Mouse (Mus musculus): ENCODE measurements around the gene Cbln3. TPM values are rescaled to one million over a fixed set of nuclear protein-coding genes. Genes with fewer than 3 reads are reported as not detected.
A peak's percentile ranks its signal among the peaks of the same experiment; 100 is the strongest.

The Cbln3 gene
- polyA plus RNA-seq (2014; fragmentation: Nextera tagmentation; extraction: Ambion mirVana): 0.25 and 0.50 TPM in 2 replicates

GRCm38 (mm10) chr14:55884166-55884565, at the start of gene Cbln3:
Gene Cbln3 (minus strand): TSS chr14:55884392.
- peak within 1 kb of the TSS; percentile 92 for H3K27ac ChIP-seq (replicated peaks; ENCODE audit: low read depth, low read length)
- H3K4me2 ChIP-seq (ENCODE audit: low read depth, low read length): peak within 1 kb of the TSS; percentile 73
- peak within 1 kb of the TSS; percentile 87 for H3K9ac ChIP-seq (ENCODE audit: low read depth, low read length)
- H3K9me3 ChIP-seq (ENCODE audit: control insufficient read depth, low read length): no peaks in the 10 kb centered on the region
- no peaks in the 10 kb centered on the region for H3K27me3 ChIP-seq (replicated peaks; ENCODE audit: control insufficient read depth, insufficient read depth, low read length)
- DNase-seq (ENCODE audit: low spot score) (peak; percentile 55), ATAC-seq (ENCODE audit: low read depth) (peak; percentile 5; the same call in 1 of the 2 replicates)
- 41% methylated on average over 4 of the region's 4 CpGs for WGBS
- peak within 1 kb of the TSS; percentile 77 for H3K4me3 ChIP-seq (ENCODE audit: low read depth, low read length)
- peaks cover 11% of the 10 kb centered on the region; the same call in 1 of the 2 replicates for H3K4me1 ChIP-seq (ENCODE audit: control insufficient read depth, insufficient read depth, low read length)
- H3K36me3 ChIP-seq (ENCODE audit: control insufficient read depth, insufficient read depth, low read length): peaks cover 28% of the 10 kb centered on the region

GRCm38 (mm10) chr14:55933586-55933985, 49.4 kb upstream of the Cbln3 start:
- WGBS: 23% methylated on average over 7 of the region's 7 CpGs
- Histone ChIP-seq H3K27ac (replicated peaks; ENCODE audit: low read depth, low read length) (no peak overlapping the region), H3K9me3 (ENCODE audit: control insufficient read depth, low read length) (no peaks in the 10 kb centered on the region), H3K36me3 (ENCODE audit: control insufficient read depth, insufficient read depth, low read length) (no peaks in the 10 kb centered on the region), H3K4me2 (ENCODE audit: low read depth, low read length) (no peak overlapping the region), H3K27me3 (replicated peaks; ENCODE audit: control insufficient read depth, insufficient read depth, low read length) (no peaks in the 10 kb centered on the region), H3K4me1 (ENCODE audit: control insufficient read depth, insufficient read depth, low read length) (no peaks in the 10 kb centered on the region), H3K4me3 (ENCODE audit: low read depth, low read length) (no peak overlapping the region), H3K9ac (ENCODE audit: low read depth, low read length) (no peak overlapping the region)
- ATAC-seq (ENCODE audit: low read depth): peak; percentile 71; the same call in 1 of the 2 replicates
- peak; percentile 53 for DNase-seq (ENCODE audit: low spot score)

- WGBS: 47% methylated on average over 12 of the region's 12 CpGs
- no peak overlapping the region for H3K9ac ChIP-seq (ENCODE audit: low read depth, low read length)
- H3K4me1 ChIP-seq (ENCODE audit: control insufficient read depth, insufficient read depth, low read length): no peaks in the 10 kb centered on the region
- no peaks in the 10 kb centered on the region for H3K36me3 ChIP-seq (ENCODE audit: control insufficient read depth, insufficient read depth, low read length)
- no peak overlapping the region for H3K4me3 ChIP-seq (ENCODE audit: low read depth, low read length)
- H3K9me3 ChIP-seq (ENCODE audit: control insufficient read depth, low read length): no peaks in the 10 kb centered on the region
- H3K27ac ChIP-seq (replicated peaks; ENCODE audit: low read depth, low read length): no peak overlapping the region
- H3K4me2 ChIP-seq (ENCODE audit: low read depth, low read length): no peak overlapping the region
- ATAC-seq (ENCODE audit: low read depth) (no peak), DNase-seq (ENCODE audit: low spot score) (no peak)
- H3K27me3 ChIP-seq (replicated peaks; ENCODE audit: control insufficient read depth, insufficient read depth, low read length): no peaks in the 10 kb centered on the region
These were observed 45.2 kb upstream of the Cbln3 start for GRCm38 (mm10) chr14:55929263-55929997.

GRCm38 (mm10) chr14:55926847-55927246, 42.7 kb upstream of the Cbln3 start:
- 74% methylated on average over 4 of the region's 4 CpGs for WGBS
- Histone ChIP-seq H3K27me3 (replicated peaks; ENCODE audit: control insufficient read depth, insufficient read depth, low read length) (no peaks in the 10 kb centered on the region), H3K36me3 (ENCODE audit: control insufficient read depth, insufficient read depth, low read length) (no peaks in the 10 kb centered on the region), H3K9me3 (ENCODE audit: control insufficient read depth, low read length) (no peaks in the 10 kb centered on the region), H3K4me2 (ENCODE audit: low read depth, low read length) (no peak overlapping the region), H3K4me1 (ENCODE audit: control insufficient read depth, insufficient read depth, low read length) (no peaks in the 10 kb centered on the region), H3K27ac (replicated peaks; ENCODE audit: low read depth, low read length) (no peak overlapping the region), H3K9ac (ENCODE audit: low read depth, low read length) (no peak overlapping the region), H3K4me3 (ENCODE audit: low read depth, low read length) (no peak overlapping the region)
- no peak for DNase-seq (ENCODE audit: low spot score)
- no peak for ATAC-seq (ENCODE audit: low read depth)

GRCm38 (mm10) chr14:55922475-55923232, 38.5 kb upstream of the Cbln3 start:
- Histone ChIP-seq H3K9ac (ENCODE audit: low read depth, low read length) (no peak overlapping the region), H3K4me2 (ENCODE audit: low read depth, low read length) (no peak overlapping the region), H3K4me1 (ENCODE audit: control insufficient read depth, insufficient read depth, low read length) (no peaks in the 10 kb centered on the region), H3K36me3 (ENCODE audit: control insufficient read depth, insufficient read depth, low read length) (no peaks in the 10 kb centered on the region), H3K9me3 (ENCODE audit: control insufficient read depth, low read length) (no peaks in the 10 kb centered on the region), H3K27me3 (replicated peaks; ENCODE audit: control insufficient read depth, insufficient read depth, low read length) (no peaks in the 10 kb centered on the region), H3K27ac (replicated peaks; ENCODE audit: low read depth, low read length) (no peak overlapping the region), H3K4me3 (ENCODE audit: low read depth, low read length) (no peak overlapping the region)
- WGBS: 59% methylated on average over 7 of the region's 7 CpGs
- no peak for DNase-seq (ENCODE audit: low spot score)
- ATAC-seq (ENCODE audit: low read depth): no peak

GRCm38 (mm10) chr14:55918240-55919082, 34.3 kb upstream of the Cbln3 start:
- Histone ChIP-seq H3K36me3 (ENCODE audit: control insufficient read depth, insufficient read depth, low read length) (no peaks in the 10 kb centered on the region), H3K4me3 (ENCODE audit: low read depth, low read length) (no peak overlapping the region), H3K27ac (replicated peaks; ENCODE audit: low read depth, low read length) (no peak overlapping the region; the same call in 1 of the 2 replicates), H3K9ac (ENCODE audit: low read depth, low read length) (no peak overlapping the region; the same call in 1 of the 2 replicates), H3K4me2 (ENCODE audit: low read depth, low read length) (peak overlapping the region; percentile 41), H3K4me1 (ENCODE audit: control insufficient read depth, insufficient read depth, low read length) (no peaks in the 10 kb centered on the region), H3K9me3 (ENCODE audit: control insufficient read depth, low read length) (no peaks in the 10 kb centered on the region), H3K27me3 (replicated peaks; ENCODE audit: control insufficient read depth, insufficient read depth, low read length) (no peaks in the 10 kb centered on the region)
- WGBS: 35% methylated on average over 14 of the region's 14 CpGs
- DNase-seq (ENCODE audit: low spot score) (peak; percentile 96), ATAC-seq (ENCODE audit: low read depth) (peak; percentile 90)

- Histone ChIP-seq H3K27ac (replicated peaks; ENCODE audit: low read depth, low read length) (no peak overlapping the region), H3K9ac (ENCODE audit: low read depth, low read length) (no peak overlapping the region), H3K4me3 (ENCODE audit: low read depth, low read length) (no peak overlapping the region), H3K4me2 (ENCODE audit: low read depth, low read length) (no peak overlapping the region), H3K36me3 (ENCODE audit: control insufficient read depth, insufficient read depth, low read length) (no peaks in the 10 kb centered on the region), H3K4me1 (ENCODE audit: control insufficient read depth, insufficient read depth, low read length) (no peaks in the 10 kb centered on the region), H3K27me3 (replicated peaks; ENCODE audit: control insufficient read depth, insufficient read depth, low read length) (no peaks in the 10 kb centered on the region), H3K9me3 (ENCODE audit: control insufficient read depth, low read length) (no peaks in the 10 kb centered on the region)
- 33% methylated on average over 4 of the region's 4 CpGs for WGBS
- DNase-seq (ENCODE audit: low spot score): no peak
- no peak for ATAC-seq (ENCODE audit: low read depth)
These were observed 29.2 kb upstream of the Cbln3 start for GRCm38 (mm10) chr14:55913406-55913805.

GRCm38 (mm10) chr14:55905518-55905917, 21.3 kb upstream of the Cbln3 start:
- no peaks in the 10 kb centered on the region for H3K9me3 ChIP-seq (ENCODE audit: control insufficient read depth, low read length)
- WGBS: 41% methylated on average over 1 of the region's 1 CpGs
- peaks cover 4% of the 10 kb centered on the region; the same call in 1 of the 2 replicates for H3K4me1 ChIP-seq (ENCODE audit: control insufficient read depth, insufficient read depth, low read length)
- H3K27me3 ChIP-seq (replicated peaks; ENCODE audit: control insufficient read depth, insufficient read depth, low read length): no peaks in the 10 kb centered on the region
- no peak overlapping the region for H3K27ac ChIP-seq (replicated peaks; ENCODE audit: low read depth, low read length)
- no peak overlapping the region for H3K9ac ChIP-seq (ENCODE audit: low read depth, low read length)
- no peak overlapping the region for H3K4me3 ChIP-seq (ENCODE audit: low read depth, low read length)
- ATAC-seq (ENCODE audit: low read depth): no peak
- no peak for DNase-seq (ENCODE audit: low spot score)
- H3K36me3 ChIP-seq (ENCODE audit: control insufficient read depth, insufficient read depth, low read length): no peaks in the 10 kb centered on the region
- H3K4me2 ChIP-seq (ENCODE audit: low read depth, low read length): no peak overlapping the region

All from embryonic facial prominence, embryonic 14.5 days (tissue).